Mouse (Mus musculus) olfactory bulb, adult 2 months (tissue): Measurements from ENCODE around the gene Nppa.

Experiments used
- CTCF ChIP-seq: fragments of 200-500 bp; IDR thresholded peaks from 2 replicates; pipeline ENCODE4 v1.5.1; 2012; ENCODE audit warnings: low read depth, mild to moderate bottlenecking, low read length, moderate library complexity; ENCODE audit not compliant: insufficient read depth
- POLR2A ChIP-seq: fragments of 200-500 bp; IDR thresholded peaks from 2 replicates; pipeline ENCODE4 v1.6.1; 2012; ENCODE audit warnings: mild to moderate bottlenecking, low read depth, low read length, moderate library complexity; ENCODE audit not compliant: insufficient read depth

DNA sequence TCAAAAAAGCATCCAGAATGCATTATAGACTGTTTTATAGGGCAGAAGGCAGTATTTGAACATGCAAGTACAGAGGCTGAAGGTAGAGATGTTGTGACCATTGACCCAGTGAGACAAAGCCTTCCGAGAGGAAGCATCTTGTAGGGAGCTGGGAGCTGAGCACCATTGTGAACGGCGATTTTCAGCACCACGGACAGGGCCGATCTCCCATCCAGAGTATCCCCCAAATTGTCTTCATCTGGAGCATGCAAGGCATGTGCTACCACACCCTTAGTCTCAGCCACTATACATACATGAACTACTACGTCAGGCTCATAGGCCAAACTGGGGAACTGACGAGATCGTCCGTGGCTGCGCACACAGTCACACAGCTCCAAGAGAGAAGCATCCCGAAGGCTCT lies 43.4 kb upstream of the Nppa start:
- TF ChIP-seq CTCF (no peak), POLR2A (no peak)
